Mouse (Mus musculus) liver, embryonic 14.5 days (tissue): Measurements from ENCODE around the gene Ptf1a.

Experiments
- CTCF ChIP-seq: IDR thresholded peaks from 2 replicates; pipeline ENCODE4 v1.5.1; 2016; ENCODE audit warnings: antibody characterized with exemption, low read depth, control low read depth
- EP300 ChIP-seq: IDR thresholded peaks from 2 replicates; pipeline ENCODE4 v1.6.1; 2016; ENCODE audit warnings: antibody characterized with exemption, low read depth

- TF ChIP-seq CTCF (no peak), EP300 (no peak)
Observed at GRCm38 (mm10) chr2:19458785-19459184, 13.3 kb downstream of the Ptf1a start.
